Mouse (Mus musculus) embryonic facial prominence, embryonic 13.5 days (tissue): ENCODE measurements around the gene Slc26a11. TPM values are rescaled to one million over a fixed set of nuclear protein-coding genes. Genes with fewer than 3 reads are reported as not detected.

Experiments used
- ATAC-seq: fragments of 200-750 bp; cut with Nextera tagmentation; 2 replicates; pipeline ENCODE4 v1.8.0; 2017; ENCODE audit warnings: low read depth; ENCODE audit not compliant: insufficient number of reproducible peaks, insufficient read depth, low FRiP score, low TSS enrichment
- H3K27ac ChIP-seq: fragments of 300-500 bp; sonication (generic); 2 replicates; pipeline ENCODE4 v1.5.1; 2015; ENCODE audit warnings: moderate library complexity, mild to moderate bottlenecking, inconsistent platforms
- H3K27me3 ChIP-seq: fragments of 300-500 bp; sonication (generic); 2 replicates; pipeline ENCODE4 v1.6.1; 2015; ENCODE audit warnings: mild to moderate bottlenecking, inconsistent platforms
- H3K36me3 ChIP-seq: fragments of 300-500 bp; sonication (generic); 2 replicates; pipeline ENCODE4 v1.6.1; 2015; ENCODE audit warnings: mild to moderate bottlenecking, inconsistent platforms
- H3K4me1 ChIP-seq: fragments of 300-500 bp; sonication (generic); 2 replicates; pipeline ENCODE4 v1.6.1; 2015; ENCODE audit warnings: inconsistent platforms
- H3K4me2 ChIP-seq: fragments of 300-500 bp; sonication (generic); 2 replicates; pipeline ENCODE4 v1.6.1; 2015; ENCODE audit warnings: moderate library complexity, mild to moderate bottlenecking, inconsistent platforms
- H3K4me3 ChIP-seq: fragments of 300-500 bp; sonication (generic); 2 replicates; pipeline ENCODE4 v1.5.1; 2015; ENCODE audit warnings: mild to moderate bottlenecking, inconsistent platforms
- H3K9ac ChIP-seq: fragments of 300-500 bp; sonication (generic); 2 replicates; pipeline ENCODE4 v1.6.1; 2015; ENCODE audit warnings: mild to moderate bottlenecking, inconsistent platforms
- H3K9me3 ChIP-seq: fragments of 300-500 bp; sonication (generic); 2 replicates; pipeline ENCODE4 v1.6.1; 2016; ENCODE audit warnings: inconsistent platforms
- WGBS: fragments of 180-500 bp; shearing (Covaris S2); methylation state at CpG from one replicate; pipeline ENCODE4 v1.1.7; 2015; ENCODE audit warnings: mixed read lengths; 5-methylcytosine and 5-hydroxymethylcytosine counted together
- microRNA counts: library from miRNA; unstranded; fragments of <30 nt; microRNA quantifications from one replicate; lab custom pipeline; 2016
- microRNA-seq: library from miRNA; unstranded; fragments of <30 nt; microRNA quantifications from one replicate; pipeline ENCODE4, GENCODE M21; 2016
- polyA plus RNA-seq: library from polyadenylated mRNA; unstranded; fragments of >200 nt; fragmentation: Nextera tagmentation; extraction: Ambion mirVana; gene quantifications from 2 replicates; pipeline ENCODE4 v1.2.1, GENCODE M21; 2015

Slc26a11 gene
- polyA plus RNA-seq, 1 experiment from 2014 or later: 11.0 TPM

GRCm38 (mm10) chr11:119407977-119408376 lies 52.6 kb downstream of the Slc26a11 start:
- no peaks in the 10 kb centered on the region; the same call in 1 of the 2 replicates for H3K27me3 ChIP-seq
- no peak overlapping the region for H3K27ac ChIP-seq
- H3K4me2 ChIP-seq: no peak overlapping the region
- 49% methylated on average over 5 of the region's 5 CpGs for WGBS
- no peaks in the 10 kb centered on the region for H3K36me3 ChIP-seq
- peaks cover 4% of the 10 kb centered on the region; the same call in 1 of the 2 replicates for H3K4me1 ChIP-seq
- no peak for ATAC-seq
- H3K4me3 ChIP-seq: no peak overlapping the region
- no peak overlapping the region for H3K9ac ChIP-seq
- H3K9me3 ChIP-seq: no peaks in the 10 kb centered on the region

GRCm38 (mm10) chr11:119419327-119420118 lies 64.2 kb downstream of the Slc26a11 start:
- Histone ChIP-seq H3K36me3 (no peaks in the 10 kb centered on the region), H3K9ac (peak overlapping the region; percentile 12; the same call in 1 of the 2 replicates), H3K27me3 (no peaks in the 10 kb centered on the region), H3K4me3 (no peak overlapping the region), H3K27ac (peak overlapping the region; percentile 48; the same call in 1 of the 2 replicates), H3K9me3 (no peaks in the 10 kb centered on the region), H3K4me2 (no peak overlapping the region), H3K4me1 (peaks cover 16% of the 10 kb centered on the region)
- 28% methylated on average over 16 of the region's 16 CpGs for WGBS
- ATAC-seq: no peak

GRCm38 (mm10) chr11:119420426-119420825 lies 65.1 kb downstream of the Slc26a11 start:
- H3K4me1 ChIP-seq: peaks cover 16% of the 10 kb centered on the region
- no peaks in the 10 kb centered on the region for H3K9me3 ChIP-seq
- ATAC-seq: 0 out of 2 replicates have a peak, but pooled peaks have one; percentile 20
- H3K27me3 ChIP-seq: no peaks in the 10 kb centered on the region
- no peaks in the 10 kb centered on the region for H3K36me3 ChIP-seq
- no peak overlapping the region for H3K9ac ChIP-seq
- WGBS: 68% methylated on average over 5 of the region's 5 CpGs
- no peak overlapping the region for H3K4me2 ChIP-seq
- H3K27ac ChIP-seq: no peak overlapping the region
- no peak overlapping the region for H3K4me3 ChIP-seq

GRCm38 (mm10) chr11:119427431-119427830 lies 72.1 kb downstream of the Slc26a11 start:
- no peak overlapping the region for H3K4me2 ChIP-seq
- H3K4me3 ChIP-seq: no peak overlapping the region
- no peak for ATAC-seq
- H3K27ac ChIP-seq: no peak overlapping the region
- 78% methylated on average over 6 of the region's 6 CpGs for WGBS
- no peaks in the 10 kb centered on the region for H3K9me3 ChIP-seq
- peaks cover 10% of the 10 kb centered on the region for H3K4me1 ChIP-seq
- H3K9ac ChIP-seq: no peak overlapping the region
- no peaks in the 10 kb centered on the region for H3K27me3 ChIP-seq
- no peaks in the 10 kb centered on the region for H3K36me3 ChIP-seq

- 84% methylated on average over 5 of the region's 5 CpGs for WGBS
- Histone ChIP-seq H3K4me1 (peaks cover 10% of the 10 kb centered on the region), H3K4me3 (peak overlapping the region; percentile 38; the same call in 1 of the 2 replicates), H3K27me3 (no peaks in the 10 kb centered on the region), H3K9ac (no peak overlapping the region), H3K9me3 (no peaks in the 10 kb centered on the region), H3K27ac (no peak overlapping the region), H3K36me3 (no peaks in the 10 kb centered on the region), H3K4me2 (peak overlapping the region; percentile 63)
- no peak for ATAC-seq
Measured at GRCm38 (mm10) chr11:119427986-119428385, 72.6 kb downstream of the Slc26a11 start.

GRCm38 (mm10) chr11:119428649-119429136 lies 73.3 kb downstream of the Slc26a11 start:
- Histone ChIP-seq H3K4me3 (peak overlapping the region; percentile 38), H3K27ac (no peak overlapping the region), H3K4me1 (peaks cover 10% of the 10 kb centered on the region), H3K9ac (peak overlapping the region; percentile 64; the same call in 1 of the 2 replicates), H3K36me3 (no peaks in the 10 kb centered on the region), H3K27me3 (no peaks in the 10 kb centered on the region), H3K4me2 (peak overlapping the region; percentile 63), H3K9me3 (no peaks in the 10 kb centered on the region)
- no peak for ATAC-seq
- WGBS: 1% methylated on average over 25 of the region's 35 CpGs

MicroRNA genes within 50 kb of the gene (microRNA counts, 519-probe panel; counts per million panel counts)
- microRNA mmu-miR-1932 (lab: Ali Mortazavi, UCI): 236 counts per million, percentile 44 among the panel's probes with 10 or more counts

Small RNA genes lying within 50 kb of the gene (microRNA-seq; reads per million reads assigned to microRNA genes)
- not detected for gene Mir1932

Other genes with a start within 250 kb of the Slc26a11 start
- 22.7 and 24.9 TPM in 2 replicates for gene Tbc1d16, start 127.1 kb upstream of the Slc26a11 start, polyA plus RNA-seq
- gene Ccdc40, start 127.0 kb upstream of the Slc26a11 start, polyA plus RNA-seq: 6.7 and 7.1 TPM in 2 replicates
- 58.5 and 61.0 TPM in 2 replicates for gene Gaa, start 87.7 kb upstream of the Slc26a11 start, polyA plus RNA-seq
- 339 and 385 TPM in 2 replicates for gene Eif4a3, start 55.5 kb upstream of the Slc26a11 start, polyA plus RNA-seq
- 1.1 and 1.2 TPM in 2 replicates for gene Card14, start 47.8 kb upstream of the Slc26a11 start, polyA plus RNA-seq
- 5.9 and 6.2 TPM in 2 replicates for gene Sgsh, start within 50 bp of the Slc26a11 start, polyA plus RNA-seq
- gene Rnf213, start 37.5 kb downstream of the Slc26a11 start, polyA plus RNA-seq: 1.9 and 2.1 TPM in 2 replicates
- gene Endov, start 135.8 kb downstream of the Slc26a11 start, polyA plus RNA-seq: 16.0 and 17.3 TPM in 2 replicates
- 0.60 and 0.66 TPM in 2 replicates for gene Nptx1, start 192.2 kb downstream of the Slc26a11 start, polyA plus RNA-seq
- 10.8 and 12.5 TPM in 2 replicates for gene Rptor, start 247.3 kb downstream of the Slc26a11 start, polyA plus RNA-seq